Mouse (Mus musculus) embryonic facial prominence, embryonic 13.5 days (tissue): ENCODE results near the gene Amt. TPM values are rescaled to one million over a fixed set of nuclear protein-coding genes. Genes with fewer than 3 reads are reported as not detected.

ENCODE experiments used
- ATAC-seq: fragments of 200-750 bp; cut with Nextera tagmentation; 2 replicates; pipeline ENCODE4 v1.8.0; 2017; ENCODE audit warnings: low read depth; ENCODE audit not compliant: insufficient number of reproducible peaks, insufficient read depth, low FRiP score, low TSS enrichment
- H3K27ac ChIP-seq: fragments of 300-500 bp; sonication (generic); 2 replicates; pipeline ENCODE4 v1.5.1; 2015; ENCODE audit warnings: moderate library complexity, mild to moderate bottlenecking, inconsistent platforms
- H3K27me3 ChIP-seq: fragments of 300-500 bp; sonication (generic); 2 replicates; pipeline ENCODE4 v1.6.1; 2015; ENCODE audit warnings: mild to moderate bottlenecking, inconsistent platforms
- H3K36me3 ChIP-seq: fragments of 300-500 bp; sonication (generic); 2 replicates; pipeline ENCODE4 v1.6.1; 2015; ENCODE audit warnings: mild to moderate bottlenecking, inconsistent platforms
- H3K4me1 ChIP-seq: fragments of 300-500 bp; sonication (generic); 2 replicates; pipeline ENCODE4 v1.6.1; 2015; ENCODE audit warnings: inconsistent platforms
- H3K4me2 ChIP-seq: fragments of 300-500 bp; sonication (generic); 2 replicates; pipeline ENCODE4 v1.6.1; 2015; ENCODE audit warnings: moderate library complexity, mild to moderate bottlenecking, inconsistent platforms
- H3K4me3 ChIP-seq: fragments of 300-500 bp; sonication (generic); 2 replicates; pipeline ENCODE4 v1.5.1; 2015; ENCODE audit warnings: mild to moderate bottlenecking, inconsistent platforms
- H3K9ac ChIP-seq: fragments of 300-500 bp; sonication (generic); 2 replicates; pipeline ENCODE4 v1.6.1; 2015; ENCODE audit warnings: mild to moderate bottlenecking, inconsistent platforms
- H3K9me3 ChIP-seq: fragments of 300-500 bp; sonication (generic); 2 replicates; pipeline ENCODE4 v1.6.1; 2016; ENCODE audit warnings: inconsistent platforms
- WGBS: fragments of 180-500 bp; shearing (Covaris S2); methylation state at CpG from one replicate; pipeline ENCODE4 v1.1.7; 2015; ENCODE audit warnings: mixed read lengths; 5-methylcytosine and 5-hydroxymethylcytosine counted together
- polyA plus RNA-seq: library from polyadenylated mRNA; unstranded; fragments of >200 nt; fragmentation: Nextera tagmentation; extraction: Ambion mirVana; gene quantifications from 2 replicates; pipeline ENCODE4 v1.2.1, GENCODE M21; 2015

Amt gene
- 12.5 and 15.3 TPM in 2 replicates for polyA plus RNA-seq

DNA sequence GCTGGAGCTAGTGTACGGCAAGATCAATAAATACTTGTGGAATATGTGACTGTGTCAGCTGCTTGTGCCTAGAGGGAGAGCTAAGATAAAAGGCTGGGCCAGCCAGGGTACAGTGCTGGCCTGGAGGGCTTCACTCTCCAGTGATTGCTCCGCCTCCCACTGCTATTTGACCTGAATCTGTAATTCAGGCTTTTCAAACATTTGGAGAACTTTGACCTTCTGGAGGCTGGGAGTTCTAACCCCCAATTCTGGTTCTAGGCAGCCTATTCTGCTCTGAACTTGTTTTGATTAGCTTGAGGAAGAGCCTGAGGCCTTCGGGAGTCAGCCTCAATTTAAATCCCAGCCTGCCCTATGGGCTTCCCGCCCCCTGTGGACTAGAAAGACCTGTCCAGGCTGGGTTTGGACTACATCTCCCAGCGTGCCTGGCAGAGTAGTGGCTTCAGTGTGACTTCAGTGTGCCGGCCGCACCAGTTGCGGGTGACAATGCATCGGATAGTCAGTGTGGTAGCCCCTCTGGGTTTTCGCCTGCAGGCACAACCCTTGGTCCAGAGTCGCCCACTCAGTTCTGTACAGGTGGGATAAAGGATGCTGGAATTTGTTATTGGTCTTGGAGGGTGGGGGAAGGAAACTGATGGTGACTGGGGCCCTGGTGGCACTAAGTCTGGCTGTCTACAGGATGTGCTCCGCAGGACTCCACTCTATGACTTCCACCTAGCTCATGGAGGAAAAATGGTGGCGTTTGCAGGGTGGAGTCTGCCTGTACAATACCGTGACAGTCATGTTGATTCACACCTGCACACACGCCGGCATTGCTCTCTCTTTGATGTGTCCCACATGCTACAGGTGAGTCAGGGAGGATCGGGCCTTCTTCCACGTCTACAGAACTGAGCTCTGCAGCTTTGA lies at the start of gene Amt:
Amt (plus strand) TSS at position 401 of the 903 bp plus-strand sequence.
- no peak for ATAC-seq
- Histone ChIP-seq H3K36me3 (peaks cover 42% of the 10 kb centered on the region), H3K4me1 (peaks cover 6% of the 10 kb centered on the region; the same call in 1 of the 2 replicates), H3K4me3 (peak within 1 kb of the TSS; percentile 22), H3K4me2 (peak within 1 kb of the TSS; percentile 40), H3K27ac (no peak within 1 kb of the TSS), H3K9ac (peak within 1 kb of the TSS; percentile 46), H3K27me3 (no peaks in the 10 kb centered on the region), H3K9me3 (no peaks in the 10 kb centered on the region)
- 16% methylated on average over 18 of the region's 18 CpGs for WGBS

DNA sequence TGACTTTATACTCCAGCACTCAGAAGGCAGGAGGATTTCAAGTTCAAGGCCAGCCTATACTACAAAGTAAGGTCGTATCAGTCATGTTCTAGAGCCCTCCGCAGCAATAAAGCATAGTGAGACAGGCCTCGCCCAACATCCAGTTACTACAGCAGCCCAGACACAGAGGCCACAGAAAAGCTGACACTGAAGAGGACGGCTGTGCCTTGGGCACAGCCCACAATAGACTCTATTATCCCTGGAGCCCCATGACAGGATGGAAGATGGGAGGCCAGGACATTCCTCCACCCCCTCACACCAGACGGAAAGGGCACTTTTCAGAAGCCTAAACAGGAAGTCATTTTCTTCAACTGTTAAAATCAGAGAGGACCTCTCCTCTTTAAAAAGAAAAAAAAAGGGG lies 47.7 kb upstream of the Amt start:
- Histone ChIP-seq H3K9ac (no peak overlapping the region), H3K4me1 (no peaks in the 10 kb centered on the region), H3K9me3 (no peaks in the 10 kb centered on the region), H3K27me3 (no peaks in the 10 kb centered on the region), H3K4me3 (no peak overlapping the region), H3K4me2 (no peak overlapping the region), H3K27ac (no peak overlapping the region), H3K36me3 (peaks cover 42% of the 10 kb centered on the region)
- 35% methylated on average over 5 of the region's 5 CpGs for WGBS
- no peak for ATAC-seq

DNA sequence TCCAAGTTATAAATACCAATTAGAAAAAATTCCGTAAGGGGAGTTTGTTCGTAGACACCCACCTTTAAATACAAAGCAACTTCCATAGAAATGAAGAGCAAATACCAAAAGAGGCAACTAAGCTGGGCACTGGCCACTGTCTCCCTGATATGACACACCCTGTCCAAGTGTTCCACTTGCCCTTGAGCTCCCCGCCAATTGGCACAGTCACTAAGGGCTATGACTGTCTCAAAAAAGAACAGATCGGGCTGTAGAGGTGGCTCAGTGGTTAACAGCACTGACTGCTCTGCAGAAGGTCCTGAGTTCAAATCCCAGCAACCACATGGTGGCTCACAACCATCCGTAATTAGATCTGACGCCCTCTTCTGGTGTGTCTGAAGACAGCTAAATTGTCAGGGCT lies 44.8 kb upstream of the Amt start:
- no peak for ATAC-seq
- H3K27ac ChIP-seq, result no peak overlapping the region
- H3K36me3 ChIP-seq, result peaks cover 34% of the 10 kb centered on the region
- H3K27me3 ChIP-seq, result no peaks in the 10 kb centered on the region
- H3K4me1 ChIP-seq, result no peaks in the 10 kb centered on the region
- H3K9ac ChIP-seq, result no peak overlapping the region
- no peaks in the 10 kb centered on the region for H3K9me3 ChIP-seq
- WGBS, result 92% methylated on average over 6 of the region's 6 CpGs
- no peak overlapping the region for H3K4me3 ChIP-seq
- H3K4me2 ChIP-seq, result no peak overlapping the region

DNA sequence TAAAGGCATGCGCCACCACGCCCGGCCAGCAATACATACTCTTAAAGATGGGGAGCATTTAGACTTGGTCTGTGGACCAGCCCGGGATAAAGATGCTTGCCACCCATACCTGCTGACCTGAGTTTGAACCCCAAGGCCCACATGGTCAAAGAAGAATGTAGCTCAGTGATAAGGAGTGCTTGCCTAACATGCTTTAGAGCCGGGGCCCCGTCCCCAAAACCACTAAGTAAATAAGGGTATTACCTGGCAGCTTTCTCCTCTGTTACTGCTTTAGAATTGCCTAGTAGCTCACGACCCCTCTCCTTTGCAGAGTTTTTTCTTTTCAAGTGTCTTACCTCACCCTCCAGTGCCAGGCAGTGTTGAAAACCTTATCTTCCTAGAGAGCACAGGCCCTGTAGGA lies 43.9 kb upstream of the Amt start:
- Histone ChIP-seq H3K27ac (no peak overlapping the region), H3K9ac (no peak overlapping the region), H3K4me1 (no peaks in the 10 kb centered on the region), H3K36me3 (peaks cover 28% of the 10 kb centered on the region), H3K27me3 (no peaks in the 10 kb centered on the region), H3K9me3 (no peaks in the 10 kb centered on the region), H3K4me3 (no peak overlapping the region), H3K4me2 (no peak overlapping the region)
- no peak for ATAC-seq
- WGBS, result 95% methylated on average over 7 of the region's 7 CpGs

DNA sequence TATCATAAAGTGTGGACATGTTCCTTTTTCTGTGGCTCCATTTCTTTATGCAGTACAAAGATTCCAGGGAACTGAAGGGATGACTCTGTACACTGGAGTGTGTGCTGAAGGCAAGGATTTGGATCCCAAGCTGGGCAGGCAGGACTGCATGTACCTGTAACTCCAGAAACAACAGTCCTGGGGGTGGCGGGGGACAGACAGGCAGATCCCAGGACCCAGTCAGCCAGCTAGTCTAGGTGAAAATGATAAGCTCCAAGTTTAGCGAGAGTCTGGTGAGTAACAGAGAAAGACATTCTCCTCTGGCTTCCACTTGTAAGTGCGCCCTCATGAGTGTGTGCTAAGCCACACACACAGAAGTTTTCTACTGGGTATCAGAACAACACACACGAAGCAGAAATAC lies 36.1 kb upstream of the Amt start:
- WGBS, result 83% methylated on average over 4 of the region's 4 CpGs
- Histone ChIP-seq H3K4me3 (no peak overlapping the region), H3K4me2 (no peak overlapping the region), H3K27me3 (no peaks in the 10 kb centered on the region), H3K4me1 (peaks cover 22% of the 10 kb centered on the region), H3K9ac (no peak overlapping the region), H3K36me3 (no peaks in the 10 kb centered on the region), H3K9me3 (no peaks in the 10 kb centered on the region), H3K27ac (no peak overlapping the region)
- no peak for ATAC-seq

DNA sequence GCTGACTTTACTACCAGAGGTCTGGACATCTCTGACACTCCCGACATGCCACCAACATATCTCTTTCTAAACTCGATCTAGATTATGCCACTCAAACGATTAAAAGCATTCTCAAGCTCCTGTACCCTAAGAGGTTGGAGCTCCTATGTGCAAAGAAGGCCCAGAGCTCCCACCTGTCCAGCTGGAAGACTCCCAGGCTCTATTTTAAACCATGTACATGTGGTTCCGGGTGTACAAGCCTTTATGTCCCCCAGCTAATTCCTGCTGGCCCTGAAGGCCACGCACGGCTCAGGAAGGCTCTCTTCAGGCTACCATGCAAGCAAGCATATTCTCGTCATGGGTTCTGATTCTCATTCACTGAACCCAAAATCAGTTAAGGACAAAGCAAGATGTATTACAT lies 34.8 kb upstream of the Amt start:
- WGBS, result 76% methylated on average over 7 of the region's 7 CpGs
- Histone ChIP-seq H3K4me3 (0 out of 2 replicates have a peak overlapping the region, but pooled peaks have one; percentile 97), H3K36me3 (no peaks in the 10 kb centered on the region), H3K27me3 (no peaks in the 10 kb centered on the region), H3K27ac (no peak overlapping the region), H3K9ac (0 out of 2 replicates have a peak overlapping the region, but pooled peaks have one; percentile 11), H3K9me3 (no peaks in the 10 kb centered on the region), H3K4me1 (peaks cover 22% of the 10 kb centered on the region), H3K4me2 (peak overlapping the region; percentile 76)
- no peak for ATAC-seq

GRCm38 (mm10) chr9:108262494-108263049 lies 34.1 kb upstream of the Amt start:
- Histone ChIP-seq H3K9ac (peak overlapping the region; percentile 88), H3K27ac (no peak overlapping the region; the same call in 1 of the 2 replicates), H3K4me3 (peak overlapping the region; percentile 97), H3K4me2 (peak overlapping the region; percentile 76), H3K4me1 (peaks cover 22% of the 10 kb centered on the region), H3K36me3 (no peaks in the 10 kb centered on the region), H3K27me3 (no peaks in the 10 kb centered on the region), H3K9me3 (no peaks in the 10 kb centered on the region)
- 39% methylated on average over 11 of the region's 11 CpGs for WGBS
- ATAC-seq, result no peak

DNA sequence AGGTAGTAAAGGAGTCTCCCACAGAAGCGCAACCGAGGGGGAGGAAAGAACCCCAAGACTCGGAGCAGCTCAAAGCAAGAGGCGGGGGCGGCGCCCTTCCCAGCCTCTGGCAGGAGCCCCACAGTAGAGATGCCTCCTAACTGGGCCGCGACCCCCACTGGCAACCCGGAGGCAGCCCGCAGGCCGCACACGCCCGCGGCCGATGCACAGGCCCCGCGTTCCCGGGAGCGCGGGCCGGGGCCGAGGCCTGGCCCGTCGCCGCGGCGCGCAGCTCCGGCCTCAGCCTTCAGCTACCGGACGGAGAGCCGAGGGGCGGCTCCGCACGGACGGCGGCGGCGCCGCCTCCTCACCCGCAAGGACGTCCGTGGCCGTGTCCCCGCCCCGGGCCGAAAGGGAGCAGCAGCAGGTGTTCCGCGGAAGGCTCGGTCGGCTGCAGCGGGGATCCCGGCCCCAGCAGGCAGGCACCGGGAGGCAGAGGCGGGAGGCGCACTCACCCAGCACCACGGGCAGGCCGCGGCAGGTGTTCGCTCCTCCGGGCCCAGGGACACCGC lies 33.4 kb upstream of the Amt start:
- peak; percentile 53 for ATAC-seq
- under 1% methylated on average over 62 of the region's 62 CpGs for WGBS

GRCm38 (mm10) chr9:108263690-108264190 lies 32.9 kb upstream of the Amt start, which contains the start of gene Dag1:
Gene Dag1 (minus strand): TSS chr9:108263958.
- H3K4me2 ChIP-seq, result peak within 1 kb of the TSS; percentile 76
- no peaks in the 10 kb centered on the region for H3K36me3 ChIP-seq
- peak within 1 kb of the TSS; percentile 97 for H3K4me3 ChIP-seq
- under 1% methylated on average over 70 of the region's 71 CpGs for WGBS
- H3K9ac ChIP-seq, result peak within 1 kb of the TSS; percentile 88
- no peaks in the 10 kb centered on the region for H3K27me3 ChIP-seq
- peak within 1 kb of the TSS; percentile 87 for H3K27ac ChIP-seq
- ATAC-seq, result peak; percentile 98
- H3K9me3 ChIP-seq, result no peaks in the 10 kb centered on the region
- peaks cover 22% of the 10 kb centered on the region for H3K4me1 ChIP-seq

More for the DNA sequence above, 33.4 kb upstream of the Amt start:
- Histone ChIP-seq H3K36me3 (no peaks in the 10 kb centered on the region), H3K9me3 (no peaks in the 10 kb centered on the region), H3K27ac (peak overlapping the region; percentile 87), H3K4me3 (peak overlapping the region; percentile 97), H3K4me2 (peak overlapping the region; percentile 76), H3K4me1 (peaks cover 22% of the 10 kb centered on the region), H3K27me3 (no peaks in the 10 kb centered on the region), H3K9ac (peak overlapping the region; percentile 88)

DNA sequence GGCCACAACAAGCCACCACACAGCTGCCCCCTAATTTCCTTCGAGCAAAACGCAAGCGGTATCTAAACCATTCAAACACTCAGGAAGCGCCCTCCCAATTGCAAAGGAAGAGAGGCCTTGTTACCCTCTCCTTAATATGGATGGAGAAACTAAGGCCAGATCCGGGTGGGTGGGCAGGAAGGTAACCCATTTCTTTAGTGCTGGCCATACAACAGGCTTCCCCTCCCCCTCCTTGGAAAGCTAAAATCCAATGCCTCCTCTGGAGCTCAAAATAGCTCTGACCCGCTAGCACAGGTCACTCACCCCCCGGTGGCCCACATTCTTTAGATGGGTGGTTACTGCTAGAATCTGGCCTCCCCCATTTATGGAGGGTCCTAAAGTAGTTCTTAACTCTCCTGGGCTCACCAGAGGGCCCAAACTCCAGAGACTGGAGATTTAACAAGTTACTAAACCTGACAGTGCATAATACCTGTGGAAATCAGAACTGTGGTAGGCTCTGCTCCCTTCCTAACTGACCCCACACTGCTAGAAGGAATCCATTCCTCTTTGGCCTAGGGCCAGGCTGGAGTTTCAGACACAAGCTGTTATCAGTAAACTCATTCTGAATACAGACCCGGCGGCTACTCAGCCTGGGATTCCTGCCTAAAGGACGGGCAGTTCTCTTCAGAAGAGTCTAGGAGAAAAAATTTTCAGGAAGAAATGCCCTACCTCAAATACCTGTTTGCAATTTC lies 32.3 kb upstream of the Amt start:
- H3K9ac ChIP-seq, result peak overlapping the region; percentile 88; the same call in 1 of the 2 replicates
- peak overlapping the region; percentile 76 for H3K4me2 ChIP-seq
- peak overlapping the region; percentile 97 for H3K4me3 ChIP-seq
- peak; percentile 22 for ATAC-seq
- WGBS, result 11% methylated on average over 10 of the region's 10 CpGs
- H3K36me3 ChIP-seq, result no peaks in the 10 kb centered on the region
- H3K27ac ChIP-seq, result peak overlapping the region; percentile 87
- peaks cover 22% of the 10 kb centered on the region for H3K4me1 ChIP-seq
- no peaks in the 10 kb centered on the region for H3K27me3 ChIP-seq
- no peaks in the 10 kb centered on the region for H3K9me3 ChIP-seq
